Mouse (Mus musculus) megakaryocyte, embryonic 14.5 days (primary cell): ENCODE measurements around the gene Med26.

Experiments used
- FLI1 ChIP-seq: IDR thresholded peaks from 2 replicates; pipeline ENCODE4 v1.6.1; 2012; ENCODE audit warnings: low read length, inconsistent platforms, mixed read lengths
- GATA1 ChIP-seq: IDR thresholded peaks from 3 replicates; pipeline ENCODE4 v1.6.1; 2012; ENCODE audit warnings: mixed read lengths, low read length, inconsistent platforms, borderline replicate concordance

DNA sequence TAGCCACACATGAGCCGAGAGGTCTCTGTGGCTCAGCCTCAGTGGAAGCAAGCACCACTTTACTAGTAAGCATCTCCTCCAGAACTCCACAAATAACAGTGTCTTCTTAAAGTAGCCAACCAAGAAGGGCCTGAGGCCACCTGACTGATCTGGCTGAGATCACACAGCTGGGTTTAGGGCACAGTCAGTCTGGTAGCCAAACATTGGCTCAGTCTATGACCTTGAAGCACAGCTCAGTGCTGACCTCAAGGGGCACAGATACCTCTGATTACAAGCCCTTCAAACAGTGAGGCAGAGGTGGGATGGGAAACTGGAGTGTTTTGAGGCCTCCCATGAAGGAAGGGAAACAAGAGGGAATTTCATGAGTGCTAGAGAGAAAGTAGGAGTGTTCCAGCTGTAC is 35.4 kb downstream of the Med26 start:
- no peak for TF ChIP-seq GATA1
- no peak for TF ChIP-seq FLI1
